Mouse (Mus musculus): Measurements from ENCODE around the gene Gatad2a.

Gatad2a gene

GRCm38 (mm10) chr8:69935431-69935830 is 60.8 kb downstream of the Gatad2a start:
- no peak for DNase-seq

GRCm38 (mm10) chr8:69934582-69934981 is 61.6 kb downstream of the Gatad2a start:
- DNase-seq: no peak

DNA sequence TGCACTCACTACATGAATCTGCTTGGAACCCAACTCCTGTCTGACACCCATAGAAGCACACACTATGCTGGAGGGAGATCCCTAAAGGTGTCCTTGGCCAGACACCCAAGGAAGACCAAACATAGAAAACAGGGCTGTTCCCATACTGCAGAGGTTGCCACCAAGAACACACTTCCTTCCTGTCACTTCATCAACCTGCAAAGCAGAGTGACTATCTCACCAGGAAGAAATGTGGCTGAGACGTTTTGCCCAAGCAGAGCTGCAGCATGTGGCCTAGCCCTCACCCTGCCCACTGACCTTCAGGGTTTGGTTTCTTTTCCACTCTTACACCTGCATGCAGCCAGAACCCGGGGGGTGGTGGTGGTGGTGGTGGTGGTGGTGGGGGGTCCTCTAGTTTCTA is 62.4 kb downstream of the Gatad2a start:
- DNase-seq: no peak

- DNase-seq: no peak
These were observed 69.3 kb downstream of the Gatad2a start for GRCm38 (mm10) chr8:69926901-69927300.

DNA sequence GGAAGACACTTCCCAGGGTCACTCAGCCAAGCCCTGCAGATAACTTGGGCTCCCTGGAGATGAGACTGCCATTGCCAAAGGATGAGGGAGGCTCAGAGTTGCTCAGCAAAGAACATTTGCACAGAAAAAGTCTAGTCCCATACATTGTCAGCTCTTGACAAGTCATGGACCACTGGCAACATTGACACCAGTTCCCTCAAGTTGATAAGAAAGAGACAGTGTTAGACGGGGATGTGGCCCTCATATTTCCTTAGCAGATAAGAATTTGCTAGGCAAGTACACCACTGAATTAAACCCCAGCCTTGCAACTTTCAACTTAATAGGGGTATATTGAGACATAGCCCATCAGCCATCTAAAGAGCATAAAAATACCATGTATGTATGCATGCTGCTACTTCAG is 72.2 kb downstream of the Gatad2a start:
- no peak for DNase-seq

DNA sequence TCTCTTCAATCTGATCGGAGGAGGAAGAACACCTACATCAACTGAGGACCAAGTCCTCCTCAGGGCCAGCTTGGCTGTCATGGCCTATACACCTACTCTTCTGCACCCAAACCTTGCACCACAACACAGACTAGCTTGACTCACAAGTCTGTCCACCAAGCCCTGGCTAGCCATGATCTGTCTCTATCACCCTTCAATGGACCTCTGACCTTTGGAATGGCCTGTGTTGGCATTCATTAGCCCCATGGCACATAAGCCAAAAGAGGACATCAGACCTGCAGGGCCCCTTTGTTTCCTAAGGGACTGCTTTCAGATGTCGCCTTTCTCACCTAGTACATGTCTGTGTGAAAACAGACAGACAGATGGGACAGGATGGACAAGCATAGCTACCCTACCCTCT is 75.0 kb downstream of the Gatad2a start:
- no peak for DNase-seq

DNA sequence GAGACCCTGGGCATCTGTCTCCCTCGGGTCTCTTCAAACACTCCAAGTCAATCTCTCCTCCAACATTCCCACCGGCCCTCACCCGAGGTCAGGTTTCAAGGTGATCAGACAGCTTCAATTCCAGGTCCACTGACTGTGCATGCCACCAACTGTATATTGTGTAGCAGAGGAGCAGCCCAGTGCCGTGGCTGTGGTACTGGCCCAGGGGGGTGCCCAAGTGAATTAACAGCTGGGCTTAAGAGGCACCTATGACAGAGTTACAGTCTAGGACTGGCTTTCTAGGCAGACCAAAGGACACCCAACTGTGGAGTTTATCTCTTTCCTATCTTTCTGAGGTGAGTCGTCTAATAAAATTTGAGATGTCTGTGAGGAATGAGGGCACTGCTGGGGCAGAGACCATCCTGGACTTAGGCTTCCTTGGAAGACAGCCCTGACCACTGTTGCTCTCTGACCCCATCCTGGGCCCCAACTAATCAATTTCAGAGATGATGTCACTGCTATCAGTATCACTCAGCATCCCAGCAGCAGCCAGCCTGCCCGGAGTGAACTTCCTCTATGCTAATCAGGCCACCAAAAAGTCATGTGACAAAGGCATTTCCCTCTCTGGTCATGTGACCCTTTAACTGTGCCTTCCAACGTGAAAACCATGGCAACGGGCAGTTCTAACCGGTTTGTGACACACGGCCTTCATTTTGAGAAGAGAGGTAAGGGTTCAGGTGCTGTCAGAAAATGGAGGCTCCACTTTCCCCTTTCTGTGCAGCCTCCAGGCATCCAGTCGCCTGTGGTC is 76.1 kb downstream of the Gatad2a start:
- no peak for DNase-seq

GRCm38 (mm10) chr8:69919010-69919409 is 77.2 kb downstream of the Gatad2a start:
- peak; percentile 73 for DNase-seq

GRCm38 (mm10) chr8:69918506-69918905 is 77.7 kb downstream of the Gatad2a start:
- no peak for DNase-seq

- DNase-seq: no peak
These were observed 80.4 kb downstream of the Gatad2a start for GRCm38 (mm10) chr8:69915748-69916147.

- DNase-seq: no peak
These were observed 81.7 kb downstream of the Gatad2a start for GRCm38 (mm10) chr8:69914526-69914925.

- no peak for DNase-seq
These were observed 83.6 kb downstream of the Gatad2a start for GRCm38 (mm10) chr8:69912478-69913074.

DNA sequence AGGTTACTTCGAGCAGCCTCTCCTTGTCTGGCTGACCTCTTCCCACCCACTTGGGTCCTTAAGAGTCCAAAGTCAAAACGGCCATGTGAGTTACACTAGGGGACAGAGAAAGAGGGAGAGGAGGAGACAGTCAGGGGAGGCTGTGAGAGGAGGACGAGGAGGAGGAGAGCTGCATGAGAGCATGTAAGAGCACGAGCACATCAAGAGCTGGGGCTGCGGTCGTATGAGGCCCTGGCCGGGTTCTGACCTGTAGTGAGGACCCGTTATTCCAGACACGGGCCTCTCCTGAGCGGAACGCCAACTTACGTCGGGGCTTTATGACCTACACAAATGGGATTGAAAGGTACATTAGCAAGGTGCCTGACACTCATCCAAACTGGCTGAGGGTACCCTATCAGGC is 84.3 kb downstream of the Gatad2a start:
- DNase-seq: no peak

DNA sequence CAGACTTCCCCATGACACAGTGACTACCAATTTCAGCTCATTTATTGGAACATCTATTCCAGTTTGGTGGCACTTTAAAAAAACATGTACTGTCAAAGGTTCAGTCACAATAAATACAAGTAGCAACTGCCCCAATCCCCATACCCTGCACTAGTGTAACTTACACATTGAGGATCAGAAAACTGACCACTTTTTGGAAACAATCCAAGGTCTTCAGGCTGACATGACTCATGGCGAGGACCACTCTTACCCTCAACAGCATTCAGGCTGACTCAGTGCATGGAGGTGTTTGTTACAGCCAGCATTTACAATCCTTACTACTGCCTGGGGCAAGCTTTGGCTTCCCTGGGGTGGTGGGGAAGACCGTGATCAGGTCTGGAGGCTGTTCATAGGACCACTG is 89.1 kb downstream of the Gatad2a start:
- no peak for DNase-seq

- no peak for DNase-seq
These were observed 89.9 kb downstream of the Gatad2a start for GRCm38 (mm10) chr8:69906260-69906659.

- DNase-seq: no peak
These were observed 92.1 kb downstream of the Gatad2a start for GRCm38 (mm10) chr8:69904096-69904495.

DNA sequence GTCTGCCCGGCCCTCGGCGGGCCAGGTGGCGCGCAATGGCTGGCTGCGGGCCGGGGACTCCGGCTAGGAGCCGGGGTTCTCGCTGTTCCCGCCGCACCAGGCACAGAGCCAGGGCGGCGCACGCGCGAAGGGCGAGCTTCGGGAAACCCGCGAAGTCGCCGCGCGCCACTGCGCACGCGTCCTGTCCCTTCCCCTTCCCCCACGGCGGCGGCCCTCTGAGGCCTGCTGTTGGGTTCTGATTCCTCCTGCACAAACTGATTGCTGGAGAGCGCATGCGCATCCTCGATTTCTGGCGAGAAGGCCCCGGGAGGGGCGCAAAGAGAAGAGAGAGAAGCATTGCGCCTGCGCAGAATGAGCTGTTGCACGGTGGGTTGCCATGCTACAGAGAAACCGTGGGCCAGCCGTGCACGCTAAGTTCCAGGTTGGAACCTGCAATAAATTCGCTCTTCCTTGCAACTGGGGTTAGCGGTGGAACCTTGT is 93.1 kb downstream of the Gatad2a start:
- peak; percentile 99 for DNase-seq

DNA sequence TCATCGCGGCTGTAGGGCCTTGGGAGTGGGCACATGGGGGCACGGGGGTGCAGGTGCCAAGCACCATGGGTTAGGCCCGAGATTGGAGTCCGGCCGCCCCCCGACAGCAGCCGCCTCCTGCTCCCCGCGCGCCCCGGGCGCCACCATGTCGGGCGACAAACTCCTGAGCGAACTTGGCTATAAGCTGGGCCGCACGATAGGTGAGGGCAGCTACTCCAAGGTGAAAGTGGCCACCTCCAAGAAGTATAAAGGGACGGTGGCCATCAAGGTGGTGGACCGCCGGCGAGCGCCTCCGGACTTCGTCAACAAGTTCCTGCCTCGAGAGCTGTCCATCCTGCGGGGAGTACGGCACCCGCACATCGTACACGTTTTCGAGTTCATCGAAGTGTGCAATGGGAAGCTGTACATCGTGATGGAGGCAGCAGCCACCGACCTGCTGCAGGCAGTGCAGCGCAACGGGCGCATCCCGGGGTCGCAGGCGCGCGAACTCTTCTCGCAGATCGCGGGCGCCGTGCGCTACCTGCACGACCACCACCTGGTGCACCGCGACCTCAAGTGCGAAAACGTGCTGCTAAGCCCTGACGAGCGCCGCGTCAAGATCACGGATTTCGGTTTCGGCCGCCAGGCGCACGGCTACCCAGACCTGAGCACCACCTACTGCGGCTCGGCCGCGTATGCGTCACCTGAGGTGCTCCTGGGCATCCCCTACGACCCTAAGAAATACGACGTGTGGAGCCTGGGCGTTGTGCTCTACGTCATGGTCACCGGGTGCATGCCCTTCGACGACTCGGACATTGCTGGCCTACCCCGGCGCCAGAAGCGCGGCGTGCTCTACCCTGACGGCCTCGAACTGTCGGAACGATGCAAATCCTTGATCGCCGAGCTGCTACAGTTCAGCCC is 93.8 kb downstream of the Gatad2a start, which contains the start of the genes Tssk6, Ndufa13 and Yjefn3:
Gene Tssk6 (plus strand): TSS at position 22 of the 900 bp plus-strand sequence.
Gene Ndufa13 (minus strand): TSS at position 396 of the 900 bp plus-strand sequence.
Gene Yjefn3 (minus strand): TSS at position 550 of the 900 bp plus-strand sequence.
- DNase-seq: peak; percentile 67

GRCm38 (mm10) chr8:69901484-69902162 is 94.6 kb downstream of the Gatad2a start:
- peak; percentile 95 for DNase-seq

DNA sequence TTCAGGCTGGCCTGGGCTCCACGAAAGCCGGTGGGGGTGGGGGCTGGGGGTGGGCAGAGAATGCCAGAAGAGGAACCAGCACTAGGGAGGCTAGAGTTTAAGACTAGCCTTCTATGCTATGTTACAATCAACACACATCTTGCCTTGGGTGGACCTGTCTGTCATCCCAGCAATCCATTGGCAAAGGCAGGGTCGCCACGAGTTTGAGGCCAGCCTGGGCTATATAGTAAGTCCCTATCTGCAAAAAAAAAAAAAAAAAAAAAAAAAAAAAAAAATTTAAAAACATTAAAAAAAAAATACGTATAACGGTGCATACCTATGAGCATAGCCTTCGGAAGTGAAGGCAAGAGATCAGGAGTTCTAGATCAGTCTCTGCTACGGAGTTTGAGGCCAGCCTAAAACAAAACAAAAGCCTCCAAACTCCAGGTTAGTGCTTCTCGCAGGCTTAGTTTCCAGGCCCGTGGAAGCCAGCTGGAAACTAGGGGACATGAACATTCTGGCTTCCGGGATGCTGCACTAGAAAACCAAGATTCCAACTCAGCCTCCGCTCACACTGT is 95.2 kb downstream of the Gatad2a start:
- DNase-seq: no peak

DNA sequence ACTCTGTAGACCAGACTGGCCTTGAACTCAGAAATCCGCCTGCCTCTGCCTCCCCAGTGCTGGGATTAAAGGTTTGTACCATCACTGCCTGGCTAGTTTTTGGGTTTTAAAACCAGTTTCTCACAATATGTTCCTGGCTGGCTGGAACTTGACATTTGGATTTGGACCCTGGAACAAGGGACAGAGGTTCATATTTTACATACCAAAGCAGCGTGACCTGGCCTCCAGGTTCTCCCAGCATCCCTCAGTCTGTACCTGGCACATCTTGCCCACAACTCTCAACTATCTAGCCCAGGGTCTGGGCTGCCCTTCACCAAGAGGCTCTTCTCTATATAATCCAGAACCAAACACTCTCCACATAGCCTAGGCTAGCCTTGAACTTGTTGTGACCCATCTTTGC is 96.3 kb downstream of the Gatad2a start:
- no peak for DNase-seq

GRCm38 (mm10) chr8:69897857-69898256 is 98.3 kb downstream of the Gatad2a start:
- no peak for DNase-seq

Measured in cerebellum, adult 11 months (tissue).